In the genomic region with DNA sequence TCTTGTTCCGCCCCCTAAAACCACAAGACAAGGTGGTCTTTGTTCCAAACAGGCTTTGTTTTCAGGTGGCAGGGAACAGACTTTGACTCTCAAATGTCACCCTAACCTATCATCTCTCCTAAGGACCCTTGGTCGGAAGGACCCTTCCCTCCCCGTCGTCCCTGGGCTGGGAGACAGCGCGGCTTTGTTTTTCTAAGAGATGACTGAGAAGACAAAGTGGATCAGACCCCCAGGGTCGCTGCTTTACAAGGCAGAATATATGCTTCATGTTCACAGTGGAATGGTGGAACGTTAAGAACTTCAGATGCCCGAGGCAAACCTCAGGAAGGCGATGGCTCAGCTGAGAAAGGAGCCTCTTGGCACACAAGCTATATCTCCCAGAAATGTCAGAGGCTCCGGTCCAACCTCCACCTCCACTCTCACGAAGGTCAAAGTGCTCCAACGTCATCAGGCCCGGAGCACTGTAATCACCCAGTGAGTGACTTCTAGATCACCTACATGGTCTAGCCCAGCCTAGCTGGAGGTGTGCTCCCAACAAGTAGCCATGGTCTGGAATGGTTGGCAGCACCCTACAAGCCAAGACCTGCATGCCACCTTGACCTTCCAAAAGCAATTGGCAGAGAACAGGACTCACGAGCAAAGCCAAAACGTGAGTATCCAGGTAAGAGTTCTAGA, we compare ENCODE assay signal across 11 mouse cellular contexts. TPM values are rescaled to one million over a fixed set of nuclear protein-coding genes. Genes with fewer than 3 reads are reported as not detected.
DNase-seq lines count a peak whose midpoint lies in the region; ATAC-seq and TF ChIP-seq lines count a peak whose summit lies in the region.
"Had no signal": no experiment of that assay in that cellular context is flagged by ENCODE, and none has a peak within 500 bp of the region (broad histone marks: within the 10 kb centered on the region; RNA-seq: fewer than 3 reads in every experiment).

No protein-coding gene starts in this region.

- TF ChIP-seq POLR2A in heart, adult 2 months (IDR thresholded peaks at IDR 0.05; ENCODE audit: insufficient read depth, low read depth, low read length): no peak

- H3K27me3 ChIP-seq in heart, postnatal 0 days (ENCODE audit: control insufficient read depth, insufficient read depth, low read length): no peaks in the 10 kb centered on the region
- H3K27me3 ChIP-seq in heart, adult 2 months (ENCODE audit: control insufficient read depth, insufficient read depth, low read length): no peaks in the 10 kb centered on the region
- no peaks in the 10 kb centered on the region for H3K27me3 ChIP-seq in embryonic facial prominence, embryonic 10.5 days (replicated peaks; ENCODE audit: low read depth, poor library complexity, severe bottlenecking)
- H3K27me3 ChIP-seq in hindbrain, embryonic 13.5 days: no peaks in the 10 kb centered on the region
- H3K27me3 ChIP-seq in midbrain, embryonic 15.5 days (replicated peaks): no peaks in the 10 kb centered on the region

- TF ChIP-seq CTCF in heart, postnatal 0 days (IDR thresholded peaks at IDR 0.05; ENCODE audit: low read depth): no peak
- no peak for TF ChIP-seq CTCF in heart, adult 2 months (IDR thresholded peaks at IDR 0.05)

- H3K27ac ChIP-seq in heart, postnatal 0 days (ENCODE audit: low read depth): 0 out of 2 replicates have a peak overlapping the region, but pooled peaks have one; percentile 5
- H3K27ac ChIP-seq in heart, adult 2 months: no peak overlapping the region
- H3K27ac ChIP-seq in embryonic facial prominence, embryonic 10.5 days (replicated peaks): peak overlapping the region; percentile 96
- peak overlapping the region; percentile 88 for H3K27ac ChIP-seq in hindbrain, embryonic 13.5 days
- peak overlapping the region; percentile 77 for H3K27ac ChIP-seq in midbrain, embryonic 15.5 days

- H3K9me3 ChIP-seq in heart, postnatal 0 days (replicated peaks; ENCODE audit: control insufficient read depth, low read length): no peaks in the 10 kb centered on the region
- no peaks in the 10 kb centered on the region for H3K9me3 ChIP-seq in embryonic facial prominence, embryonic 10.5 days
- H3K9me3 ChIP-seq in hindbrain, embryonic 13.5 days: no peaks in the 10 kb centered on the region
- H3K9me3 ChIP-seq in midbrain, embryonic 15.5 days: no peaks in the 10 kb centered on the region

- H3K4me1 ChIP-seq in heart, postnatal 0 days (ENCODE audit: control insufficient read depth, insufficient read depth): peaks cover 68% of the 10 kb centered on the region
- H3K4me1 ChIP-seq in heart, adult 2 months (ENCODE audit: control insufficient read depth, insufficient read depth, low read length): peaks cover 6% of the 10 kb centered on the region
- peaks cover 98% of the 10 kb centered on the region for H3K4me1 ChIP-seq in embryonic facial prominence, embryonic 10.5 days
- H3K4me1 ChIP-seq in hindbrain, embryonic 13.5 days (replicated peaks): peaks cover 81% of the 10 kb centered on the region
- peaks cover 53% of the 10 kb centered on the region for H3K4me1 ChIP-seq in midbrain, embryonic 15.5 days

- no peak for DNase-seq in heart, postnatal 0 days (ENCODE audit: low spot score)
- no peak for DNase-seq in heart, adult 2 months
- peak; percentile 42 for DNase-seq in embryonic facial prominence, embryonic 10.5 days (ENCODE audit: low spot score)
- no peak for DNase-seq in adrenal gland, adult 8-10 months
- DNase-seq in layer of hippocampus, adult 9-11 months: no peak
- DNase-seq in adrenal gland, postnatal 25 days: no peak
- DNase-seq: adrenal gland, postnatal 10 days; kidney, adult 2 months had no signal

- no peaks in the 10 kb centered on the region for H3K79me2 ChIP-seq in heart, adult 2 months (replicated peaks; ENCODE audit: control insufficient read depth, insufficient read depth, low read length)

- no peaks in the 10 kb centered on the region for H3K36me3 ChIP-seq in heart, postnatal 0 days (replicated peaks; ENCODE audit: control insufficient read depth, insufficient read depth, low read length)
- H3K36me3 ChIP-seq in heart, adult 2 months (ENCODE audit: control insufficient read depth, insufficient read depth, low read length): no peaks in the 10 kb centered on the region
- peaks cover 5% of the 10 kb centered on the region; the same call in 1 of the 2 replicates for H3K36me3 ChIP-seq in embryonic facial prominence, embryonic 10.5 days (replicated peaks)
- no peaks in the 10 kb centered on the region for H3K36me3 ChIP-seq in hindbrain, embryonic 13.5 days
- H3K36me3 ChIP-seq in midbrain, embryonic 15.5 days (replicated peaks): no peaks in the 10 kb centered on the region

- no peak for TF ChIP-seq EP300 in heart, postnatal 0 days (IDR thresholded peaks at IDR 0.05; ENCODE audit: low read depth)
- no peak for TF ChIP-seq EP300 in heart, adult 2 months (IDR thresholded peaks at IDR 0.05; ENCODE audit: insufficient read depth, low read depth, low read length)

- intact Hi-C loops in heart, adult 2 months (cut with DNase I): no loop called here

- H3K4me3 ChIP-seq in heart, postnatal 0 days (ENCODE audit: low read depth, low read length): no peak overlapping the region
- no peak overlapping the region for H3K4me3 ChIP-seq in heart, adult 2 months
- H3K4me3 ChIP-seq in embryonic facial prominence, embryonic 10.5 days: peak overlapping the region; percentile 47
- no peak overlapping the region for H3K4me3 ChIP-seq in hindbrain, embryonic 13.5 days
- H3K4me3 ChIP-seq in midbrain, embryonic 15.5 days: no peak overlapping the region

- ATAC-seq in heart, postnatal 0 days (ENCODE audit: insufficient read depth, low read depth): no peak
- no peak for ATAC-seq in hindbrain, embryonic 13.5 days (ENCODE audit: low FRiP score)
- no peak for ATAC-seq in midbrain, embryonic 15.5 days (replicated peaks)
- ATAC-seq: CD4-positive, CD25-positive, alpha-beta regulatory T cell, adult 4 months had no signal

- WGBS in heart, postnatal 0 days: 45% methylated on average over 16 of the region's 16 CpGs
- 74% methylated on average over 16 of the region's 16 CpGs for WGBS in heart, adult 2 months
- 23% methylated on average over 16 of the region's 16 CpGs for WGBS in embryonic facial prominence, embryonic 10.5 days
- WGBS in hindbrain, embryonic 13.5 days: 29% methylated on average over 16 of the region's 16 CpGs
- 37% methylated on average over 16 of the region's 16 CpGs for WGBS in midbrain, embryonic 15.5 days

- H3K9ac ChIP-seq in heart, postnatal 0 days (replicated peaks; ENCODE audit: low read depth, low read length): no peak overlapping the region
- no peak overlapping the region for H3K9ac ChIP-seq in heart, adult 2 months (ENCODE audit: low read depth, low read length)
- peak overlapping the region; percentile 65 for H3K9ac ChIP-seq in hindbrain, embryonic 13.5 days
- H3K9ac ChIP-seq in midbrain, embryonic 15.5 days: peak overlapping the region; percentile 33

- no peak overlapping the region for H3K4me2 ChIP-seq in heart, postnatal 0 days (ENCODE audit: low read depth, low read length)
- H3K4me2 ChIP-seq in hindbrain, embryonic 13.5 days: peak overlapping the region; percentile 38
- peak overlapping the region; percentile 35 for H3K4me2 ChIP-seq in midbrain, embryonic 15.5 days

RNA-seq across cellular contexts. Expression of gene Ptk7, which starts 9.5 kb away (rescaled TPM):
- total RNA-seq in heart, postnatal 0 days (2014; rRNA removed; ENCODE audit: low replicate concordance): 57.9 and 70.4 TPM in 2 replicates
- polyA plus RNA-seq in heart, postnatal 0 days (2015; fragmentation: Nextera tagmentation; extraction: Ambion mirVana): 16.9 and 17.2 TPM in 2 replicates
- 1 to 10 TPM; 2.6 TPM for total RNA-seq in heart, adult 2 months (2021)
- 2.8 and 3.1 TPM in 2 replicates for polyA plus RNA-seq in heart, adult 2 months (2012; rRNA removed)
- 92.5 and 95.1 TPM in 2 replicates for polyA plus RNA-seq in embryonic facial prominence, embryonic 10.5 days (2016; fragmentation: Nextera tagmentation; extraction: Ambion mirVana)
- 39.9 and 40.7 TPM in 2 replicates for polyA plus RNA-seq in hindbrain, embryonic 13.5 days (2015; fragmentation: Nextera tagmentation; extraction: Ambion mirVana)
- polyA plus RNA-seq in midbrain, embryonic 15.5 days (2015; fragmentation: Nextera tagmentation; extraction: Ambion mirVana): 33.6 and 34.8 TPM in 2 replicates
- 10 to 100 TPM in 2 of 4 experiments, 1 to 10 TPM in 2; 8.7 to 11.2 (median 9.9) TPM for total RNA-seq in adrenal gland, adult 8-10 months (2022)
- 8.0 and 16.8 TPM in 2 replicates for total RNA-seq in adrenal gland, postnatal 25 days (2021)
- polyA plus RNA-seq: CD4-positive, CD25-positive, alpha-beta regulatory T cell, adult 4 months had no signal

RNA-seq across cellular contexts. Expression of gene Klc4, which starts 26.0 kb away (rescaled TPM):
- total RNA-seq in heart, postnatal 0 days (2014; rRNA removed; ENCODE audit: low replicate concordance): 26.2 and 29.0 TPM in 2 replicates
- 25.1 and 28.8 TPM in 2 replicates for polyA plus RNA-seq in heart, postnatal 0 days (2015; fragmentation: Nextera tagmentation; extraction: Ambion mirVana)
- total RNA-seq in heart, adult 2 months (2021): 10 to 100 TPM; 23.5 to 25.7 TPM
- polyA plus RNA-seq in heart, adult 2 months (2012; rRNA removed): 20.9 and 22.3 TPM in 2 replicates
- 29.0 and 32.0 TPM in 2 replicates for polyA plus RNA-seq in embryonic facial prominence, embryonic 10.5 days (2016; fragmentation: Nextera tagmentation; extraction: Ambion mirVana)
- 45.1 and 45.9 TPM in 2 replicates for polyA plus RNA-seq in hindbrain, embryonic 13.5 days (2015; fragmentation: Nextera tagmentation; extraction: Ambion mirVana)
- polyA plus RNA-seq in midbrain, embryonic 15.5 days (2015; fragmentation: Nextera tagmentation; extraction: Ambion mirVana): 42.5 and 44.5 TPM in 2 replicates
- total RNA-seq in adrenal gland, adult 8-10 months (2022): 10 to 100 TPM; 42.3 to 59.8 (median 53.2) TPM
- 38.4 and 49.7 TPM in 2 replicates for total RNA-seq in adrenal gland, postnatal 25 days (2021)

RNA-seq across cellular contexts. Expression of gene Mrpl2, which starts 26.2 kb away (rescaled TPM):
- total RNA-seq in heart, postnatal 0 days (2014; rRNA removed; ENCODE audit: low replicate concordance): 96.7 and 116 TPM in 2 replicates
- 152 and 158 TPM in 2 replicates for polyA plus RNA-seq in heart, postnatal 0 days (2015; fragmentation: Nextera tagmentation; extraction: Ambion mirVana)
- total RNA-seq in heart, adult 2 months (2021): 100 to 1,000 TPM; 112 to 132 TPM
- polyA plus RNA-seq in heart, adult 2 months (2012; rRNA removed): 71.5 and 87.8 TPM in 2 replicates
- polyA plus RNA-seq in embryonic facial prominence, embryonic 10.5 days (2016; fragmentation: Nextera tagmentation; extraction: Ambion mirVana): 124 and 142 TPM in 2 replicates
- polyA plus RNA-seq in hindbrain, embryonic 13.5 days (2015; fragmentation: Nextera tagmentation; extraction: Ambion mirVana): 73.5 and 75.6 TPM in 2 replicates
- 60.6 and 74.5 TPM in 2 replicates for polyA plus RNA-seq in midbrain, embryonic 15.5 days (2015; fragmentation: Nextera tagmentation; extraction: Ambion mirVana)
- total RNA-seq in adrenal gland, adult 8-10 months (2022): 100 to 1,000 TPM in 2 of 4 experiments, 10 to 100 TPM in 2; 91.8 to 122 (median 104) TPM
- total RNA-seq in adrenal gland, postnatal 25 days (2021): 96.4 and 119 TPM in 2 replicates

RNA-seq across cellular contexts. Expression of gene Cul7, which starts 30.3 kb away (rescaled TPM):
- 92.7 and 95.5 TPM in 2 replicates for total RNA-seq in heart, postnatal 0 days (2014; rRNA removed; ENCODE audit: low replicate concordance)
- polyA plus RNA-seq in heart, postnatal 0 days (2015; fragmentation: Nextera tagmentation; extraction: Ambion mirVana): 18.6 and 20.6 TPM in 2 replicates
- 10 to 100 TPM; 16.8 to 18.4 TPM for total RNA-seq in heart, adult 2 months (2021)
- 23.4 and 24.7 TPM in 2 replicates for polyA plus RNA-seq in heart, adult 2 months (2012; rRNA removed)
- 44.3 and 46.9 TPM in 2 replicates for polyA plus RNA-seq in embryonic facial prominence, embryonic 10.5 days (2016; fragmentation: Nextera tagmentation; extraction: Ambion mirVana)
- polyA plus RNA-seq in hindbrain, embryonic 13.5 days (2015; fragmentation: Nextera tagmentation; extraction: Ambion mirVana): 40.0 and 41.2 TPM in 2 replicates
- 44.7 and 46.3 TPM in 2 replicates for polyA plus RNA-seq in midbrain, embryonic 15.5 days (2015; fragmentation: Nextera tagmentation; extraction: Ambion mirVana)
- total RNA-seq in adrenal gland, adult 8-10 months (2022): 10 to 100 TPM; 42.0 to 53.5 (median 47.2) TPM
- total RNA-seq in adrenal gland, postnatal 25 days (2021): 41.3 and 51.4 TPM in 2 replicates

RNA-seq across cellular contexts. Expression of gene Rrp36, which starts 54.3 kb away (rescaled TPM):
- total RNA-seq in heart, postnatal 0 days (2014; rRNA removed; ENCODE audit: low replicate concordance): 15.5 and 18.8 TPM in 2 replicates
- 26.6 and 29.7 TPM in 2 replicates for polyA plus RNA-seq in heart, postnatal 0 days (2015; fragmentation: Nextera tagmentation; extraction: Ambion mirVana)
- total RNA-seq in heart, adult 2 months (2021): 10 to 100 TPM; 10.7 to 11.3 TPM
- 19.4 and 24.3 TPM in 2 replicates for polyA plus RNA-seq in heart, adult 2 months (2012; rRNA removed)
- 61.4 and 68.9 TPM in 2 replicates for polyA plus RNA-seq in embryonic facial prominence, embryonic 10.5 days (2016; fragmentation: Nextera tagmentation; extraction: Ambion mirVana)
- polyA plus RNA-seq in hindbrain, embryonic 13.5 days (2015; fragmentation: Nextera tagmentation; extraction: Ambion mirVana): 52.3 and 56.2 TPM in 2 replicates
- polyA plus RNA-seq in midbrain, embryonic 15.5 days (2015; fragmentation: Nextera tagmentation; extraction: Ambion mirVana): 49.9 and 50.8 TPM in 2 replicates
- 10 to 100 TPM; 24.9 to 31.8 (median 30.6) TPM for total RNA-seq in adrenal gland, adult 8-10 months (2022)
- 26.8 and 33.4 TPM in 2 replicates for total RNA-seq in adrenal gland, postnatal 25 days (2021)

Comparison
In these comparisons a context has a peak if more than half of its experiments do, and no peak if none do; other contexts are left out.
1. H3K9ac ChIP-seq: peak in hindbrain, embryonic 13.5 days (single experiment) and midbrain, embryonic 15.5 days (single experiment); none in heart, postnatal 0 days (single experiment) and heart, adult 2 months (single experiment).